Mouse (Mus musculus) adrenal gland, postnatal 0 days (tissue): ENCODE measurements around the gene Synj1. TPM values are rescaled to one million over a fixed set of nuclear protein-coding genes. Genes with fewer than 3 reads are reported as not detected.

ENCODE experiments used
- microRNA-seq: library from miRNA; unstranded; fragments of <30 nt; microRNA quantifications from one replicate; pipeline ENCODE4, GENCODE M21; 2016; ENCODE audit warnings: borderline replicate concordance; ENCODE audit not compliant: insufficient number of aligned reads
- polyA plus RNA-seq: library from polyadenylated mRNA; unstranded; fragments of >200 nt; fragmentation: Nextera tagmentation; extraction: Ambion mirVana; gene quantifications from 2 replicates; pipeline ENCODE4 v1.2.1, GENCODE M21; 2015

The Synj1 gene
- polyA plus RNA-seq, result 9.4 and 10.0 TPM in 2 replicates

GRCm38 (mm10) chr16:91011021-91011683, at the start of gene Synj1:
Gene Synj1 (minus strand): TSS chr16:91011308.

GRCm38 (mm10) chr16:91044270-91045182, 33.4 kb upstream of the Synj1 start, which contains the start of gene Paxbp1:
Gene Paxbp1 (minus strand): TSS chr16:91044543.

DNA sequence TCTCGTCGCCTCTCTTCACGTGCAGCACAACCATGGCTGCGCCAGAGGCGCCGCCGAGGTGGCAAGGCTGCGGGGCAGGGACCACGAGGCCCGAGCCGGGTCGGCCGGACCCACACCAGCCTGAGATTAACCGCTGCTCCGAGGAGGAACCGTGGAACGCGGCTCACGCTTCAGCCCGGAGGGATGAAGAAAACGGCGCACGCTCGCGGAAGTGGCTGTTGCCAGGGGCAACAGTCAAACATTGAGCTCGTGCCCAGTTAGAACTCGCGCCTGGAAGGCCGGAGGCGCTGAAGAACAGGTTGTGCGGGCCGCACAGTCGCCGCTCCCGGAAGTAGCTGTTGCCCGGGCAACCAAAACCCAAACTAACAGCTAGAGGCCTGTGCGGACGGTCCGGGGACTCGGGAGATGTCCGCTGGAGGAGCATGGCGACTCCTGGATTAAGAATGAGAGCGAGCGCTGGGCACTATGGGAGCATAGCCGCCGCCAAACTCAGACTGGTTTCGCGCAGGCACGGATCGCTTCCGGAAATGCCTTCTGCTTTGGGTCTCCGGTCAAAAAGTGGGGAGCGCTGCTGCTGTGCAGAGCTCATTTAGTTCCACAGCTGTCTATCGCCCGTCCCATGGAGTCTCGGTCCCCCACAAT, 76.3 kb downstream of the Synj1 start, which contains the start of gene Cfap298:
TSS of gene Cfap298 (minus strand) at position 428 of the 642 bp plus-strand sequence.

Small RNA genes within 50 kb of the gene (microRNA-seq; reads per million reads assigned to microRNA genes)
- not detected for gene Gm22933

Other genes starting within 250 kb of the Synj1 start
- gene Urb1, start 200.9 kb downstream of the Synj1 start, polyA plus RNA-seq, result 1.5 and 3.1 TPM in 2 replicates
- gene Eva1c, start 184.6 kb downstream of the Synj1 start, polyA plus RNA-seq, result 3.8 and 6.9 TPM in 2 replicates
- gene Cfap298, start 76.2 kb downstream of the Synj1 start, polyA plus RNA-seq, result 47.6 and 52.4 TPM in 2 replicates
- gene Paxbp1, start 33.2 kb upstream of the Synj1 start, polyA plus RNA-seq, result 15.1 and 23.5 TPM in 2 replicates
- 0.09 and 0.10 TPM in 2 replicates for gene 4932438H23Rik, start 83.8 kb upstream of the Synj1 start, polyA plus RNA-seq
- not detected in 2 replicates for gene Olig2, start 214.1 kb upstream of the Synj1 start, polyA plus RNA-seq